Mouse (Mus musculus) forelimb bud, embryonic 11.5 days (tissue): ENCODE results near the gene Rab34.

Experiments used
- DNase-seq: peaks from one replicate; pipeline ENCODE4 v3.0.0-alpha.2; 2012; ENCODE audit warnings: low read depth, low spot score

The Rab34 gene

GRCm38 (mm10) chr11:78164924-78165760, 23.1 kb upstream of the Rab34 start, which contains the start of gene Traf4:
Traf4 (minus strand) TSS chr11:78165589.
- peak; percentile 87 for DNase-seq

GRCm38 (mm10) chr11:78165761-78166109, 22.5 kb upstream of the Rab34 start:
- no peak for DNase-seq

- DNase-seq = no peak
These were observed 22.1 kb upstream of the Rab34 start for GRCm38 (mm10) chr11:78166161-78166560.

GRCm38 (mm10) chr11:78166640-78167039, 21.6 kb upstream of the Rab34 start:
- DNase-seq = no peak

- DNase-seq = no peak
These were observed 20.8 kb upstream of the Rab34 start for GRCm38 (mm10) chr11:78167257-78167959.

- no peak for DNase-seq
These were observed 19.4 kb upstream of the Rab34 start for GRCm38 (mm10) chr11:78168541-78169468.

- no peak for DNase-seq
These were observed 17.9 kb upstream of the Rab34 start for GRCm38 (mm10) chr11:78170306-78170705.

GRCm38 (mm10) chr11:78171328-78171727, 16.9 kb upstream of the Rab34 start:
- no peak for DNase-seq

- DNase-seq = no peak
These were observed 16.0 kb upstream of the Rab34 start for GRCm38 (mm10) chr11:78172034-78172747.

GRCm38 (mm10) chr11:78172748-78173383, 15.4 kb upstream of the Rab34 start:
- no peak for DNase-seq

- DNase-seq = no peak
These were observed 13.7 kb upstream of the Rab34 start for GRCm38 (mm10) chr11:78174506-78174905.

GRCm38 (mm10) chr11:78175771-78176401, 12.3 kb upstream of the Rab34 start:
- no peak for DNase-seq

- DNase-seq = peak; percentile 83
These were observed 11.8 kb upstream of the Rab34 start, which contains the start of the genes Nek8 and Tlcd1 for GRCm38 (mm10) chr11:78176402-78176862. Nek8 (minus strand) TSS chr11:78176675. Tlcd1 (plus strand) TSS chr11:78176711.

GRCm38 (mm10) chr11:78176905-78177331, 11.3 kb upstream of the Rab34 start:
- DNase-seq = no peak

GRCm38 (mm10) chr11:78177437-78177836, 10.8 kb upstream of the Rab34 start:
- DNase-seq = no peak

GRCm38 (mm10) chr11:78177903-78178858, 10.0 kb upstream of the Rab34 start:
- peak; percentile 96 for DNase-seq

GRCm38 (mm10) chr11:78178859-78179437, 9.3 kb upstream of the Rab34 start:
- DNase-seq = peak; percentile 59

- no peak for DNase-seq
These were observed 8.7 kb upstream of the Rab34 start for GRCm38 (mm10) chr11:78179438-78179999.
